Mouse (Mus musculus): Measurements from ENCODE around the gene Cdkn2aip.

Gene Cdkn2aip

DNA sequence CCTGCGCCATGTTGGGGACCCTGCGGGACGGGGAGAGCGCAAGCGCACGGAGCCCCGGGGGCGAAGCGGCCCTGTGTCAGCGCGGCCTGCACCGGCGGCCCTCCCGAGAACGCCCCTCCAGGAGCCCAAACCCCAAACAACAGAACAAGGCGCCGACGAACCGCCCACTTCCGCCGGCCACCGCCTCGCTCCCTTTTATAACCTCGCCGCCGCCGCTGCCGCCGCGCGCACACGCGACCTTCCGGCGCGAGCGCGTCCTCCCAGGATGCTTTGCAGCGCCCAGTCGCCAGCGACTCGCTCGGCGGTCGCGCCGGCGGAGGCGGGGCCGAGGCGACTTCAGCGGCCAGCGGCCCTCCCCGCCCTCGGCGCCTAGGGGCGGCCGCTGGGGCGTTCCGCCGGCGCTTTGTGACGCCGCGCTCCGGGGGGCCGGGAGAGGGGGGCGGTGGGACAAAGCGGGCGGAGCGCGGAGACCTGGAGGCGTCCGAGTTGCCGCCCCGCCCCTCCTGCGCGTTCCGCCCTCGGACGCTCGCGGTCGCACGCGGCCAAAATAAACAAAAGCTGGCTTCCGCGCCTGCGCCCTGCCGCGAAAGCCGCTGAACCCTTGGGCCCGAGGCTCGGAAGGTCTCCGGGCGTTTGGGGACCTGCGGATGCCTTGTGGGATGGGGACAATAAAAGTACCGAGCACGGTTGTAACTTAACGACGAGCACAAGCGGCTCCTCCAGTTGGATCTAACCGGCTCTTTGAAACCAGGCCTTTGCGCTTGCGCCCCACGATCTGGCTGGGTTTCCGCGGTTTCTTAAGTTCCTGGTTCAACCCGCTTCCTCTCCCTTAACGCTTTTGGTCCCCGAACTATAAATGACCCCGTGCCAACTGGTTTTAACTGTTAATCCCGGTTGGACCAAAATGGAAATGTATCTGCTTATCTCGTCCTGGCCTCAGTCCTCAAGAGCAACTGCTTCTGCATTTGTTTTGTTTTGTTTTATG is at the start of gene Cdkn2aip:
TSS of gene Cdkn2aip (minus strand) at position 172 of the 985 bp plus-strand sequence.
- peak; percentile 93 for DNase-seq

DNA sequence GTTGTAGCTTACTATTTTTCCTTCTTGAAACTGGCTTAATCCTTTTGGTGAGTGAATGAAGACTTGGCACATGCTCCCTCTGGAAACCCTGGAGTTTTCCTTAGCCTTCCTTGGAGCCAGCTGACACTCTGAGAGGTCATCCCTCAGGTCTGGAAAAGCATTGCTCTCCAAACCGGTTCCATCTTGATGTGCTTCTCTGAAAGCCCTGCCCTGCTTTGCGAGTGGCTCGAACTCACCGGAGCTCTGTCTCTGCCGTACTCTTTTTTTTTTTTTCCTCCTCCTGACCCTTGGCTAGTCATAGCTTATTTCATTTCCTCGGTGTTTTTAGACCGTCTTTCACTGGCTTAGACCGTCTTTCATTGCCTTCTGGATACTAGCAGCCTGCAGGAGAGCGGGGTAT is 49.5 kb upstream of the Cdkn2aip start:
- DNase-seq: no peak

DNA sequence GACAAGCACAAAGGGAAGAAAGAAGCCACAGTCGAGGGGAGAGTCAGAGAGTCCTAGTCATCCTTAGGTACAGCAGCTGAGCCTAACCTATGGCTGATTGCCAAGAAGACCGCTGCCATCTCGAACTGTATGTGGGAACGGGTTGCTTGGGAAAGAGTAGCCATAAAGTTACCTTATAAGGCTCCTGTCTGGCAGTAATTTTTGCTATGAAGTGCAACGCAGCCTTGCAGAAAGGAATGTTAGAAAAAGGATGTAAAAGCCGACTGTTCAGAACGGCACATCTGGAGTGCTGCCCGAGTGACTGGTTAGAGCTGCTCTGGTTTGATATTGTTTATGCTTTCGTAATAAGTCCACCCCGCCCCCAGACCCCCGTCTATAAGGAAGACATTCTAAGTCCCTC is 47.0 kb upstream of the Cdkn2aip start:
- no peak for DNase-seq

DNA sequence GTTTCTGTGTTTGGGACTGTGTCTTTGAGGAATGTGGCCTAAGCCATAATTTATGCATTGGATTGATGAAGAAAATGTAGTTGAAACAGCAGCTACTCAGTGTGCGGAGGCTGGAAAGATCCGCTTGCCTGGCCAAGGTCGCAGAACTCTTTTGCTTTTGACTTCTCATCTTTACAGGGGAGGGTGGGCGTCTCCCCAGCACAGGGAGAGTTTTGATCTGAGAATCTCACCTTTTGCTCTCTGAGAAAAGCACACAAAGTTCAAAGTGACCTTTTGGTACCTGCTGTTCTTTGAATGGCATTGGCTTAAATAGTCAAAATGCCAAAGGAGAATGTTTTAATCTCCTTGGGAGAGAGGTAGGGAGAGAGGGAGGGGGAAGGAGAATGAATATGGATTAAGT is 46.5 kb upstream of the Cdkn2aip start:
- no peak for DNase-seq

DNA sequence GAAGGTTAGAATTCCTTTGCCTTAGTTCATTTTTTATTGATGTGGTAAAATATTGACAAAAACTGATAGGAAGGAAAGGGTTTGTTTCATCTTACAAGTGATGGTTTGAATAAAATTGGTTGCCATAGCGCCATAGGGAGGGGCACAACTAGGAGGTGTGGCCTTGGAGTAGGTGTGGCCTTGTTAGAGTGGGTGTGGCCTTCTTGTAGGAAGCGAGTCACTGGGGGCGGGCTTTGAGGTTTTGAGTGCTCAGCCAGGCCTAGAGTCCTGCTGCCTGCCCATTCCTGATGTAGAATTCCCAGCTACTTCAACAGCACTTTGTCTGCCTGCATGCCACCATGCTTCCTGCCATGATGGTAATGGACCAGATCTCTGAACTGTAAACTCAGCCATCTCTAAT is 39.4 kb upstream of the Cdkn2aip start:
- DNase-seq: no peak

DNA sequence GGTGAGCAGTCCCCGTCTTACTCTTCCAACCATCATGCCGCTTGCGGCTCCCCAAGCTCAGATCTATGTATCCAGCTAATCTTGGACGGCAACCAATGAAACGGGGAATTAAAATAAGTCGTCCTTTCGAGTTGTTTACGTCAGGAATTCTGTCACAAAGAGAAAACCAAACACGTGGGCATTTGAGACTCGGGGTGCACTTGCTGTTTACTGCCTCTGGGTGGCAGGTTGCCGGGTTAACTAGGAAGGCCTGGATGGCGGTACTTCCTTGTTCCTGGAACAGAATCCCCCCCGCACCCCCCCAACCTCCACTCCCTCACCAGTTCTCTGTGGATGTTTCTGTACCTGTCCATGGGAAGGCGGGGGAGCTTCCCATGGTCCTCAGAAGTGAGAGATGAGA is 36.4 kb upstream of the Cdkn2aip start:
- DNase-seq: no peak

DNA sequence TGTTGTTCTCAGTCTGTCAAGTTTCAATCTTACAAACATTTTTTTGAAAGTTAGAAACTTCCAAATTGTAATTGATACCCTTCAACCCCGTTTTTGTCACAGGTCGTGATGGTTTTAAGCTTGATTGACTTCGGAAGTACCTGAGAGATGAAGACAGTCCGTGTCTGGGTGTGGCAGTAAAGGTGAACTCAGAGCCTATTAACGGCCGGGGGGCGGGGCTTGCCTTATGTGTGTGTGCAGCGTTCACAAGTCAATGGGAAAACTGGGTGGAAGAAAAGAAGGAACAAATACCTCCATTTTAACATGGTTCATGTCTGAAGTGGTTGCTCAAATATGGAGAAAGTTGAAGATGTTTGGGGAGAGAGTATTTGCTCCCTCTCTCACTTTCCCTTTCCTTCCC is 35.8 kb upstream of the Cdkn2aip start:
- no peak for DNase-seq

DNA sequence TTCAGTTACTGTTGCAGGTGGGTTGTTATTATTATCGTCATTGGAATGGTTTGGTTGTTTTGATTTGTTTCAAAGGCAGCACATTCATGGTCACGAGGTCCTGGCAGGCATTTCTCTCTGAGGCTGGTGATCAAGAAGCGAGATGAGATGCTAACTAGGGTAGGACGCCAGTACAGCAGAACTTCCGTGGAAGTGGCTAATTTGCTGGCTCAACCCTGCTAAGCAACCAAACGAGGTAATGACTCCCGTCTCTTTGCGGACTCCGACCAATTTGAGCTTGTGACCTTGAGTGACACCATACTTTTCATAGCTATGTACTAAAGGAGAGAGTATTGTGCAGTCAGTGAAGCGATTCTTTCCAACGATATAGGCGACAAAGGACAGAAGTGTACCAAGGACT is 32.6 kb upstream of the Cdkn2aip start:
- no peak for DNase-seq

DNA sequence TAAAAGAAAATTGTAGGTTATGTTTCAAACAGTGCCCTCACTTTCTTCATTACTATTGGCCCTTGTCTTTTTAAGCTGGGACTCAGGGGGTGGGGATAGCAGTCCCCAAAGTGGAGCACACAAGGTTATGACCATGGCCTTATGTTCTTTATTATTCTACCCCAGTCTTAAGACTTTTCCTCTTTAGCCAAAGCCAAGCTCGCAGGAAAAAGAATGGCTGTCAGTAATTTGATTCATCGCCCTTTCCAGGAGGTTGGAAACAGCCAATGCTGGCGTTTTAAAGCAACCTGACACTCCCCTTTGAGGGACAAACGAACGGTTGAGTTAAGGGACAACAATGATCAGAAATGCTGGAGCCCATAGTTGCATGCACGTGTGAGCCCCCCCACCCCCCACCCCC is 32.1 kb upstream of the Cdkn2aip start:
- DNase-seq: no peak

DNA sequence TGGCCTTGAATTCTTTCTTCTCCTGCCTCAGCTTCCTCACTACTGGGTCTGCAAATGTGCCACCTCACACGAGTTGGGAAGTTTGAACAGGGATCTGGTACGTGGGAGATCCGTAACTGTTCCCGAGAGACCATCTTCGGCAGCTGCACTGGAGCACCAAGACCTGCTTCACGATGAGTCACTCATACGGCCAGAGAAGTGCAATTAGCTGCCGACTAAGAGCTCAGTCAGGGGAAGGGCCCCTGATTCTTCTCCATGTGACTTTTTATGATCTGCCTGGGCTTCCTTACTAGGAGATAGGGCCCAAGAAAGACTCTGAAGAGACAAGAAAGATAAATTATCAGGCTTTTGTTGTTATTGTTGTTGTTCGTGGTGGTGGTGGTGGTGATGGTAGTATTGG is 31.1 kb upstream of the Cdkn2aip start:
- no peak for DNase-seq

DNA sequence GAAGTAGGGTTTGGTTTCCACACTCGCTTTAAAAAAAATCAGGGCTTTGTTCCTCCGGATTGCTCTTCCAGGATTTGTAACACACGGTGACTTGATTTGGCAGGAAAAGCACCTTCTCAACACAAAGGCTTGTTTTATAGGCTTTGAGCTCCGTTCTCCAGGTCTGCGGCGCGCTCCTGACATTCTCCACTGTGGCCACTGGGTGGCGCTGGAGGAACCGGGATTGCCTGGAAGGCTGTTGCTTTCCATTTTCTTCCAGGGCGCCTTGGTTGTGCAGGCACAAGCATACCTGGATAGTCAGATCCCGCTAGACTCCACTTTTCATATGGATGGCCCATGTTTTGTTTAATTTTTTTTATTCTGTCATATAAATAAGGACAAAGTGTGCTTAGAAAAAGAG is 29.7 kb upstream of the Cdkn2aip start:
- peak; percentile 95 for DNase-seq

DNA sequence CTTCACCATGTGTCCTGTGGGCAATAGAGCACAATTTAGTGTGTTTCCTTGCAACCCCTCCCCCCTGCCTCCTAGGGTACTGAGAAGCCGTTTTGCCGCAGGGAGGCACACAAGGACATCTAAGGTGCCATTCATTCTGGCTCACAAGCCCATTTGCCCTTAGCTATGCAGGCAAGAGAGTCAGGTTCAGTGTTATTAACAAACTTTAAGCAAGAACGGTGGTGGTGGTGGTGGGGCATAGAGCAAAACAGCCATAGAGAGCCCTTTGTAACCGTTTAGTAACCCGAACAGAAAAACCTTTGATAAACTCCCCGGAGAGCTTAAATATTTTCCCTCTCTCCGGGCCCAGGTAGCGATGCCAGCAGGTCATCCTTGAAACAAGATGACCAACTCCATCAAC is 29.3 kb upstream of the Cdkn2aip start:
- DNase-seq: no peak

DNA sequence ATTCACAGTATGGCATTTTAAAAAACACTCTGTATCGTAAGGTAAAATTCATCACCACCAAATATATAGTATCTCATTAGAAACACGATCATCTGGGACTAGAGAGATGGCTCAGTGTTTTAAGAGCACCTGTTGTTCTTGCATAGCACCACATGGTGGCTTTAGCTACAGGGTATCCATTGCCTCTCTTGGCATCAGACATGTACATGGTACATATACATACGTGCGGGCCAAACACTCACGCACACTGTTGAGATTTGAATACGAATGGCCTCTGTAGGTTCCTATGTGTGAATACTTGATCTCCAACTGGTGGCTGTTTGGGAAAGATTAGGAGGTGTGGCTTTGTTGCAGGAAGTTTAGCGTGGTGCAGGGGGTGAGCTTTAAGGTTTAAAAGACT is 28.6 kb upstream of the Cdkn2aip start:
- no peak for DNase-seq

DNA sequence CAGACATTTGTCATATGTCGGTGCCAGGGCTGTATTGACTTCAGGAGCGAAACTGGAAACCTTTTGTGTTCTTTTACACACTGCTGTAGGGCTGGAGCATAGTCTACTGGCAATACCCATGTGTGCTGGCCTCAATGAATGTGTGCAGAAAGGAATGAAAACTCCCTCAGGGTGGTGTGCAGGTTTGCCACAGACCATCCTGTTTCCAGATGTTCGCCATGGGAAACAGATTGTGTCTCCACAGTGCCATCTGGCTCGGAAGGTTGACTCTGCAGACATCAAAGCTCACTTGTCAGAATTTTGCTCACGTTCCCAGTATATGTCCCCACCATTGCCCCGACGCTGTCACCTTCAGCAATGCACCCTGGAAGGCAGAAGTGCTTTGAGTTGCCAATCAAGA is 23.4 kb upstream of the Cdkn2aip start:
- DNase-seq: no peak

DNA sequence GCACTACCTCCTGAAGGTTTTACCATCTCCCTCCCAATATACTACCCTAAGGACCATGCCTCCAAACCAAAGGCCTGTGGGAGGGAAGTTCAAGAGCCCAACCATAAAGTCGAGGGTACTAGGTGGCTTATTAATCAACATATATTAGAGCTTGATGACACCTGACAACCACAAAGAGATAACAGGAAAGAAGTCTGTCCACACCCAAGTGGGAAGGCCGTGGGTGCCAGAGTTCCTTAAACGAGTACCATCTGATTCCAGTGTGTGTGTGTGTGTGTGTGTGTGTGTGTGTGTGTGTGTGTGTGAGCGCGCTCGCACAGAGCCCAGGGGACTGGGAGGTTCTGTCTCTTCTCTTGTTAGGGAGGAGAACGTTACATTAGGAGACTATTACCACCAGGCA is 15.6 kb upstream of the Cdkn2aip start:
- no peak for DNase-seq

DNA sequence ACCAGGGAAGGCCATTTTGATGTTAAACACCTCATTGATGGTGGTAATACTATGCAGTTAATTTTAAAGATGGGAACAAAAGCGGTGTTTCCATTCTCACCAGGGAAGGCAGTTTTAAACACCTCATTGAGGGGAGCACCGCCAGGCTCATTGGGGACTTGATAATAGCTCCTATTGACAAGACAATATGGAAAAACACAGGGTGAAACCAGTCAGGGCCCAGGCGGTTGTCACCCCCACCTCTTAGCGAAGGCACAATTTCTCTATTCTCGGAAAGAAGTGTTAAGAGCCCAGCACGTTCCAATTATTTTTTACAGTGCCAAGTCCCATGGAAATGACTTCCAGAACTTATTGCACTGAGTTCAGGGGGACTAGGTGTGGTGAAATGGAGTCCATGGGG is 13.2 kb upstream of the Cdkn2aip start:
- DNase-seq: no peak

DNA sequence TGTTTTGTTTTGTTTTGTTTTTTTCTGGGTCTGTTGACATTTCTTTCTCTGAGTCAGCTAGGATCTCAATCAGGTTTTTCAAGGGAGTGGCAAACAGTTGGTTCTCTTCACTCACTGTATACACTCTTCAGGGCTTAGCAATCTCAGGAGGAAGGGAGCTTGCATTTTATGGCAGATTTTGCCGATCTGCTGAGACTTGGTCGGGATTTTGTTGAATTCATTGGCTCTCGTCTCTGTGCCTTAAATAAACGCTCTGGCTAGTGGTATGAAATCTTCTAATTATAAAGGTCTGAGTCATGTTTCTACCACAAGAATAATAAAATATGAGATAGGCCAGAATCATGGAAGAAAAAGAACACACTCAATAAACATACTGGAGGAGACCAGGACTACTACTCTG is 7.9 kb upstream of the Cdkn2aip start:
- no peak for DNase-seq

DNA sequence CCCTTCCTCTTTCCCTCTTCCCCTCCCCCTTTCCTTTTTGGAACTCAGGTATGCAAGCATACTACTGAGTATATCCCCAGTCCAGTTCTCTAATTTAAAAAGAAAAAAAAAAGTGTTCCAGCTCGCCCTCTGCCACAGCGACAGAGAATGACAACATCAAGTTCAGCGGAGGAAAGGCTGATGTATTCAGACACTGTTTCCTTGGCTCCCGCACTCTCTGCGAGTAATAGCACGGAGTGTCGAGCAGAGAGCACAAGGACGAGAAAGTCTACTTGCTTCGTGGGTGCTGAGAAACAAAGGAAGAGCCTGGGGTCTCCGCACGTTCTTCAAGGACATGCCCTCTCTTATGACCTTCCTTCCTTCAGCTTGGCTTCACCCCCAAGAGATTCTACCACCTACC is 4.9 kb upstream of the Cdkn2aip start:
- no peak for DNase-seq

DNA sequence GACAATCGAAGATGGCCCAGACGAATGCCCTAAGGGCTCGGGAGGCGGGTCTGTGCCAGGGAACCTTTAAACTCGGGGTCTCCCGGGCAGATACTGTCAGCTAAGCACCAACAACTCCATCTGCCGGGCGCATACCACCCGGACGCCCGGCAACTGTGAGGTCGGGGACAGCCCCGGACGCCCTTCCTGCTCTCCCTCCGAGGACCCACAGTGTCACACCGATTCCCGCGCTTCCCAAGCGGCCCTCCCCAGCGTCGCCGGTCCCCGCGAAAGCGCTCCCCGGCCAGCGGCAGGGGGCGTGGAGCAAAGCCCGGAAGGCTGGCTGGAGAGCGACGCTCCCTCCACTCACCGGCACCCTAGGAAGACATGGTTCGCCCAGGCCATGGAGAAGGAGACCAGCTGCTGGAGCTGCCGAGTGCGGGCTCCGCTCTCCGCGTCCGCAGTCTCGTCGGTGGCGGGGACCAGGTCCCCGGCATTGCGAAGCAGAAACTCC is 515 bp downstream of the Cdkn2aip start:
- no peak for DNase-seq

DNA sequence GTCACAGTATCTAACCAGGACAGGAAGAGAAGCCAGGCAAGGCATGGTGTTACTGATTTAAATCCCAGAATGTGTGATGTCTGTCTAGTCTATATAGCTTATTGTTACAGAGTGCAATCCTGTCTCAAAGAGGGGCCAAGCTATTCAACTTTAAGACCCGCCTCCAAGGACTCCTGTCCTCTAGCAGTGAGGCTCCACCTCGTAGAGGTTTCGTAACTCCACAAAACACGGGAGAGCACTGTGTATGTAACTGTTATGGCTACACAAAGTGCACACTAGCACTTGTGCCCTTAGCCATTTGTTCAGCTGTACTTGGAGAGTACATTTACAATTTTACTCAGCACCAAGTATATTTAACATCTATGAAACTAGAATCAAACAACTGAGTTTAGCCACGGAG is 5.6 kb downstream of the Cdkn2aip start:
- no peak for DNase-seq

DNA sequence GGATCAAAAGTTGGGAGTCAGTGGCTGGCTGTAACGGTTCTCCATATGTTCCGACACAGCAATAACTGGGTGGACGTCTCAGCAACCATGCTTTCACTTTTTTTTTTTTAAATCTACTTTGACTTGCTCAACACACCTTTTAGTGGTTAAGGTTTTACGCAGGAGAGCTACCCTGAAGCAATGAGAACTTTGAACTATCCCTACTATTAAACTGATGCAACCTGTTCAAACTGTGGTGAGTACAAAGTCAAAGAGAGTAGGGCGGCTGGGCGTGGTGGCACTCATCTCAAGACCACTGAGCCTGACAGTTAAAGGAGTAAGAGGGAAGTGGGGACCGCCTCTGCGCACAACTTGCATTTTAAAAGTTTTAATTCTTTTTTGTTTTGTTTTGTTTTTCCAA is 7.0 kb downstream of the Cdkn2aip start:
- no peak for DNase-seq

DNA sequence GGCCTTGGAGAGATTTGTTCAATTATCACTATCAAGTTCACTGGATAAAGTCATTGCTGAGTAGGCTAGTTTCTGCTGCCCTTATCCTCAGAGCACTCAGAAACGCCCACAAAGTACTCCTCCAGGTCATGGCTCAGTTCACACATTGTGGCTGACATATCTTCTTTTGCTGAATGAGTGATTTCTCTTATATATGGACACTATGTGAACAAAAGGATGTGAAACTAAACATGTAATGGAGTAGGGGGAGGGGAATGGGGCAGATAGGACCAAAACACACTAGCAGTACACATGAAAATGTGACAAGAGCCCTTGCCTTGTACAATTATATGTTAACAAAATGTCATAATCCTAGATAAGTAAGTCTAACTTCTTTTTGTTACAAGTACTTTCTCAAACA is 11.4 kb downstream of the Cdkn2aip start:
- DNase-seq: no peak

DNA sequence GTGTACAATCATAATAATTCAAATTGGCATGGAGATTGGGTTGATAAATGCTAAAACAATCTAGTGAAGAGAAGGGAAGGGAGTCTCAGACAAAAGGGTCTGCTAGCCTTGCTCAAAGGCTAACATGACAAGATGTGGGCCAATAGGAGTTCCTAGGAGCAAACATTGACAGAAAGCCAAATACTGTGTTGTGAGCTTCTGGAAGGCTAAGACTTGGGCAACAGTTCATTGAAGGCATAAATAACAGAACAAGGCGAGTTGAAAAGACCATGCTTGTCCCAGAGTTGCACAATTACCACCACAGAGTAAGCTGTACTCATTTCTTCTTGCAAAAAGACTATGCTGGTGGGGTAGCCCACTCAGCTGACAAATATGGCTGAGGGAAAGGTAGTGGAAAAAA is 16.0 kb downstream of the Cdkn2aip start:
- no peak for DNase-seq

DNA sequence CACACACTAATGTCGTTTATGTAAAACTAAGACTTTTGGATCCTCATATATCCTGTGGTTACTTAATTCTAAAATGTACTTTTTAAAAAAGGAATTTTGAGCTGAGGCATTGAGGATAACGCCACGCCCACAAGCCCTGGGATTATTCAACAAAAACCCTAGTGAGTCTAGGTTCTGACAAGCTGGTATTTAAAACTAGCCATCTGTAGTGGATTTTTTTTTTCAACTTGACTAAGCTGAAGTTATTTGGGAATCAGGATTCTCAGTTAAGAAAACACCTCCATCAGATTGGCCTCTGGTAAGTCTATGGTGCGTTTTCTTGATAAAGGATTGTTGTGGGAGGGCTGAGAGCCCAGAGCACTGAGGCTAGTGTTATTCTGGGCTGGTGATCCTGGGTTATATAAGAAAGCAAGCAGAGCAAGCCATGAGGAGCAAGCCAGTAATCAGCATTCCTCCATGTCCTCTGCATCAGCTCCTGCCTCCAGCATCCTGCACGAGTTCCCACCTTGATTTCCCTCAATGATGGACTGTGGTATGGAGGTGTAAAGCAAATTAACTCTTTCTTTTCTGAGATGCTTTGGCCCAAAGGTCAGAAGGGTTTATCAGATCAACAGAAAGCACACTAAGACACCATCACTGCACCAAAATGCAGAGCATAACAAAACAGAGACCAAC is 18.2 kb downstream of the Cdkn2aip start:
- DNase-seq: no peak

All from right cerebral cortex, postnatal 4 days (tissue).